8 mouse cellular contexts compared by ENCODE assay signal in genomic region chr19:28964552-28964903, GRCm38 (mm10). TPM values are rescaled to one million over a fixed set of nuclear protein-coding genes. Genes with fewer than 3 reads are reported as not detected.
A peak's percentile ranks its signal among the peaks of the same experiment; 100 is the strongest.
DNase-seq lines count a peak whose midpoint lies in the region; ATAC-seq and TF ChIP-seq lines count a peak whose summit lies in the region.

No protein-coding gene starts in this region.

- H3K79me2 ChIP-seq in heart, adult 2 months (replicated peaks; ENCODE audit: control insufficient read depth, insufficient read depth, low read length): 0 out of 2 replicates have a peak, but pooled peaks cover 2% of the 10 kb centered on the region

- H3K4me2 ChIP-seq in liver, embryonic 12.5 days: peak overlapping the region; percentile 97
- peak overlapping the region; percentile 87 for H3K4me2 ChIP-seq in stomach, postnatal 0 days (replicated peaks; ENCODE audit: low read depth)

- H3K36me3 ChIP-seq in heart, adult 2 months (ENCODE audit: control insufficient read depth, insufficient read depth, low read length): peaks cover 9% of the 10 kb centered on the region
- H3K36me3 ChIP-seq in thymus, adult 2 months (ENCODE audit: control insufficient read depth, insufficient read depth, low read length): no peaks in the 10 kb centered on the region
- no peaks in the 10 kb centered on the region for H3K36me3 ChIP-seq in liver, embryonic 12.5 days
- no peaks in the 10 kb centered on the region for H3K36me3 ChIP-seq in stomach, postnatal 0 days (ENCODE audit: control insufficient read depth, insufficient read depth, low read length)

- no peak for DNase-seq in heart, adult 2 months
- no peak for DNase-seq in heart, adult 9 months (ENCODE audit: low spot score in 2 of 2)
- DNase-seq in thymus, adult 2 months: no peak
- DNase-seq in thymus, postnatal 25 days: no peak
- no peak for DNase-seq in stomach, postnatal 0 days (ENCODE audit: low spot score)
- no peak for DNase-seq in left cerebral cortex, postnatal 10 days (ENCODE audit: extremely low spot score in 1 of 2, low spot score in 2 of 2)
- DNase-seq in cerebellum, postnatal 14 days: no peak

- peak overlapping the region; percentile 86 for H3K9ac ChIP-seq in heart, adult 2 months (ENCODE audit: low read depth, low read length)
- peak overlapping the region; percentile 85 for H3K9ac ChIP-seq in liver, embryonic 12.5 days
- H3K9ac ChIP-seq in stomach, postnatal 0 days (ENCODE audit: low read length): peak overlapping the region; percentile 84

- TF ChIP-seq CTCF in heart, adult 2 months (IDR thresholded peaks at IDR 0.05): no peak
- no peak for TF ChIP-seq CTCF in thymus, adult 2 months (IDR thresholded peaks at IDR 0.05; ENCODE audit: borderline replicate concordance, control insufficient read depth, extremely low read depth, insufficient read depth, low read length, poor library complexity)
- no peak for TF ChIP-seq CTCF in stomach, postnatal 0 days (IDR thresholded peaks at IDR 0.05; ENCODE audit: low read depth)

- no peak for TF ChIP-seq POLR2A in heart, adult 2 months (IDR thresholded peaks at IDR 0.05; ENCODE audit: insufficient read depth, low read depth, low read length)
- no peak for TF ChIP-seq POLR2A in thymus, adult 2 months (IDR thresholded peaks at IDR 0.05; ENCODE audit: control insufficient read depth, extremely low read depth, insufficient read depth, low read length, poor library complexity)

- H3K4me1 ChIP-seq in heart, adult 2 months (ENCODE audit: control insufficient read depth, insufficient read depth, low read length): peaks cover 13% of the 10 kb centered on the region
- peaks cover 6% of the 10 kb centered on the region for H3K4me1 ChIP-seq in thymus, adult 2 months (replicated peaks; ENCODE audit: control insufficient read depth, insufficient read depth, low read length)
- H3K4me1 ChIP-seq in liver, embryonic 12.5 days: peaks cover 10% of the 10 kb centered on the region
- H3K4me1 ChIP-seq in stomach, postnatal 0 days (replicated peaks; ENCODE audit: control insufficient read depth, insufficient read depth): peaks cover 4% of the 10 kb centered on the region; the same call in 1 of the 2 replicates

- peak overlapping the region; percentile 91 for H3K27ac ChIP-seq in heart, adult 2 months
- H3K27ac ChIP-seq in thymus, adult 2 months (ENCODE audit: control insufficient read depth, insufficient read depth, low read length): no peak overlapping the region
- no peak overlapping the region for H3K27ac ChIP-seq in liver, embryonic 12.5 days
- H3K27ac ChIP-seq in stomach, postnatal 0 days (replicated peaks): no peak overlapping the region

- intact Hi-C loops in heart, adult 2 months (cut with DNase I): loop anchor here (2.0 to 5.0 kb wide), 2 partner anchors 24 to 187 kb away; no protein-coding TSS in a partner anchor
- intact Hi-C loops in left cerebral cortex, postnatal 10 days (cut with DNase I): loop anchor here (5.0 kb wide), 1 partner anchor 187 kb away; no protein-coding TSS in a partner anchor

- peak overlapping the region; percentile 83 for H3K4me3 ChIP-seq in heart, adult 2 months
- peak overlapping the region; percentile 85 for H3K4me3 ChIP-seq in thymus, adult 2 months (ENCODE audit: control insufficient read depth, insufficient read depth, low read length)
- H3K4me3 ChIP-seq in liver, embryonic 12.5 days: peak overlapping the region; percentile 80
- H3K4me3 ChIP-seq in stomach, postnatal 0 days (ENCODE audit: low read depth, low read length): peak overlapping the region; percentile 87

- no peak for TF ChIP-seq EP300 in heart, adult 2 months (IDR thresholded peaks at IDR 0.05; ENCODE audit: insufficient read depth, low read depth, low read length)
- no peak for TF ChIP-seq EP300 in stomach, postnatal 0 days (optimal IDR thresholded peaks at IDR 0.05)

- peak; percentile 32 for ATAC-seq in liver, embryonic 12.5 days
- no peak for ATAC-seq in stomach, postnatal 0 days (ENCODE audit: low FRiP score, low TSS enrichment)

- 13% methylated on average over 16 of the region's 16 CpGs for WGBS in heart, adult 2 months
- 10% methylated on average over 16 of the region's 16 CpGs for WGBS in thymus, adult 2 months
- 12% methylated on average over 16 of the region's 16 CpGs for WGBS in liver, embryonic 12.5 days (ENCODE audit: insufficient replicate concordance)
- WGBS in stomach, postnatal 0 days: 7% methylated on average over 16 of the region's 16 CpGs

- H3K9me3 ChIP-seq in liver, embryonic 12.5 days (replicated peaks): no peaks in the 10 kb centered on the region
- H3K9me3 ChIP-seq in stomach, postnatal 0 days (ENCODE audit: control insufficient read depth, low read length): no peaks in the 10 kb centered on the region

- no peaks in the 10 kb centered on the region for H3K27me3 ChIP-seq in heart, adult 2 months (ENCODE audit: control insufficient read depth, insufficient read depth, low read length)
- no peaks in the 10 kb centered on the region for H3K27me3 ChIP-seq in thymus, adult 2 months (ENCODE audit: control insufficient read depth, insufficient read depth, low read length)
- peaks cover 32% of the 10 kb centered on the region; the same call in 1 of the 2 replicates for H3K27me3 ChIP-seq in liver, embryonic 12.5 days (replicated peaks)
- no peaks in the 10 kb centered on the region for H3K27me3 ChIP-seq in stomach, postnatal 0 days (ENCODE audit: control insufficient read depth, insufficient read depth, low read length)

RNA-seq across cellular contexts. Expression of gene Plpp6, which starts 0.8 kb away (rescaled TPM):
- total RNA-seq in heart, adult 2 months (2021): 1 to 10 TPM; 6.6 to 7.4 TPM
- polyA plus RNA-seq in heart, adult 2 months (2012; rRNA removed): 4.9 and 6.6 TPM in 2 replicates
- 12.0 and 18.4 TPM in 2 replicates for polyA plus RNA-seq in thymus, adult 2 months (2012; rRNA removed)
- 2.7 and 3.1 TPM in 2 replicates for polyA plus RNA-seq in liver, embryonic 12.5 days (2016; fragmentation: Nextera tagmentation; extraction: Ambion mirVana)
- polyA plus RNA-seq in stomach, postnatal 0 days (2015; fragmentation: Nextera tagmentation; extraction: Ambion mirVana): 18.2 and 19.6 TPM in 2 replicates
- total RNA-seq in left cerebral cortex, postnatal 10 days (2021): 10 to 100 TPM; 30.4 to 36.5 TPM

RNA-seq across cellular contexts. Expression of gene 4430402I18Rik, which starts 3.1 kb away (rescaled TPM):
- total RNA-seq in heart, adult 2 months (2021): 10 to 100 TPM; 22.6 to 27.0 TPM
- polyA plus RNA-seq in heart, adult 2 months (2012; rRNA removed): 16.8 and 20.6 TPM in 2 replicates
- polyA plus RNA-seq in thymus, adult 2 months (2012; rRNA removed): 0.78 and 1.5 TPM in 2 replicates
- polyA plus RNA-seq in liver, embryonic 12.5 days (2016; fragmentation: Nextera tagmentation; extraction: Ambion mirVana): 0.85 and 1.0 TPM in 2 replicates
- 0.84 and 1.3 TPM in 2 replicates for polyA plus RNA-seq in stomach, postnatal 0 days (2015; fragmentation: Nextera tagmentation; extraction: Ambion mirVana)
- total RNA-seq in left cerebral cortex, postnatal 10 days (2021): 1 to 10 TPM; 5.1 to 7.1 TPM

RNA-seq across cellular contexts. Expression of gene Cdc37l1, which starts 25.6 kb away (rescaled TPM):
- total RNA-seq in heart, adult 2 months (2021): 10 to 100 TPM; 68.6 to 80.4 TPM
- 20.4 and 37.3 TPM in 2 replicates for polyA plus RNA-seq in heart, adult 2 months (2012; rRNA removed)
- 21.4 and 26.0 TPM in 2 replicates for polyA plus RNA-seq in thymus, adult 2 months (2012; rRNA removed)
- polyA plus RNA-seq in liver, embryonic 12.5 days (2016; fragmentation: Nextera tagmentation; extraction: Ambion mirVana): 17.8 and 18.1 TPM in 2 replicates
- 19.5 and 19.7 TPM in 2 replicates for polyA plus RNA-seq in stomach, postnatal 0 days (2015; fragmentation: Nextera tagmentation; extraction: Ambion mirVana)
- 10 to 100 TPM; 72.6 to 73.7 TPM for total RNA-seq in left cerebral cortex, postnatal 10 days (2021)
